Mouse (Mus musculus): ENCODE results near the gene Arid4b. TPM values are rescaled to one million over a fixed set of nuclear protein-coding genes. Genes with fewer than 3 reads are reported as not detected.

Gene Arid4b
- polyA plus RNA-seq, 1 experiment: 9.4 TPM

DNA sequence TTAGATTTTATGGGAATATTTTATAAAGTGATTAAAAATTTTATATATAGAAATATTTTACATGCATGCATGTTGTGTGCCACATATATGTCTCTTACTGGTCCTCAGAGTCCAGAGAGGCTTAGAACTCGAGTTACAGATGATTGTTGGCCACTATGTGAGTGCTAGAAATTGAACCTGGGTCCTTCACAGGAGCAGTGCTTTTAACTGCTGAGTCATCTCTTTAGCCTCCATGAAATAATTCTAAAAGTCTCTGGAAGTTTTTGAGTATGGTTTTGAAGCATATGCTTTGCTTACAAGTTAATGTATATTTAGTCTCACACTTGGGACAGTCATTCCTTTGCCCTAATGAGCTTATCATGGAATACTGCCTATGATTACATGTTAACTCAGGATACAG is 12.3 kb downstream of the Arid4b start:
- H3K4me1 ChIP-seq (ENCODE audit: control insufficient read depth, insufficient read depth, insufficient read length, low read length): no peaks in the 10 kb centered on the region
- H3K4me3 ChIP-seq (ENCODE audit: insufficient read depth, low read depth, low read length): no peak overlapping the region
- H3K27ac ChIP-seq (replicated peaks; ENCODE audit: low read depth, low read length): no peak overlapping the region

- H3K27ac ChIP-seq (replicated peaks; ENCODE audit: low read depth, low read length): no peak overlapping the region
- no peaks in the 10 kb centered on the region for H3K4me1 ChIP-seq (ENCODE audit: control insufficient read depth, insufficient read depth, insufficient read length, low read length)
- no peak overlapping the region for H3K4me3 ChIP-seq (ENCODE audit: insufficient read depth, low read depth, low read length)
Measured at GRCm38 (mm10) chr13:14088669-14089068, 25.6 kb downstream of the Arid4b start.

- Histone ChIP-seq H3K4me1 (ENCODE audit: control insufficient read depth, insufficient read depth, insufficient read length, low read length) (peaks cover 3% of the 10 kb centered on the region; the same call in 1 of the 2 replicates), H3K4me3 (ENCODE audit: insufficient read depth, low read depth, low read length) (no peak overlapping the region), H3K27ac (replicated peaks; ENCODE audit: low read depth, low read length) (no peak overlapping the region)
Measured at GRCm38 (mm10) chr13:14103026-14103425, 40.0 kb downstream of the Arid4b start.

- Histone ChIP-seq H3K27ac (replicated peaks; ENCODE audit: low read depth, low read length) (no peak overlapping the region), H3K4me1 (ENCODE audit: control insufficient read depth, insufficient read depth, insufficient read length, low read length) (peaks cover 5% of the 10 kb centered on the region)
Measured at GRCm38 (mm10) chr13:14110154-14110873, 47.3 kb downstream of the Arid4b start.

GRCm38 (mm10) chr13:14111146-14111545 is 48.1 kb downstream of the Arid4b start:
- peaks cover 5% of the 10 kb centered on the region for H3K4me1 ChIP-seq (ENCODE audit: control insufficient read depth, insufficient read depth, insufficient read length, low read length)
- no peak overlapping the region for H3K27ac ChIP-seq (replicated peaks; ENCODE audit: low read depth, low read length)
- no peak overlapping the region for H3K4me3 ChIP-seq (ENCODE audit: insufficient read depth, low read depth, low read length)

More at GRCm38 (mm10) chr13:14110154-14110873, 47.3 kb downstream of the Arid4b start:
- no peak overlapping the region for H3K4me3 ChIP-seq (ENCODE audit: insufficient read depth, low read depth, low read length)

DNA sequence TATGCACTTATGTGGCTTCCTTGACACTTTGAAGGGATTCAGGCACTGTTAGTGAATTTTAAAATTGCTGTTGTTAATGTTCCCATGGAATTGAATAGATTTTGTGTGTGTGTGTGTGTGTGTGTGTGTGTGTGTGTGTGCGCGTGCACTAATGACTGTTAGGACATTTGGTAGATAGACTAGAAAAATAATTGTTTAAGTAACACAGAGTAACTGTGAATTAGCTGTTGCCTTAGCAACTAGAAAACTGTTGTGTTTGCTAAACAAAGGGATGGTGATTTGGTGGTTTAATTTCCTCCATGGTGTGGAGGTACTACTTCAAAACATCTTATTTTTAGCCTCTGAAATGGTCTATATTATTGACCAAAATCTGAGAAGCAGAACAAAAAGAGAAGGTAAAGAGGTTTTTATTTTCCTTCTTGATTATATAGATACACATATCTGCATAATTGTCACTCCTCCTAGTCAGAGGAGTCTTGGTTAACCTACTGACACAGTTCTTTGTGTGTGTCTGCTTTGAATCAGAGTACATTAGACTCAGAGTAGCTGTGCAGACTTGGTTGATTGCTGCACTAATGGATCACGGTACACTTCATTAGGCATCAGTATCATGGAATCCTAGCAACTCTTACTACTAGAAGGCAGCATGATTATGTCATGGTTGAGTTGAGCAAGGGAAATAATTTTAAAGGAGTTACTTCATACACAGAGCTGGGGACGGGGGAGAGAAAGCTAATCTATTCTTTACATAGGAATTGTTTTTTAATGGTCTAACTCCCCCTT is 50.9 kb downstream of the Arid4b start:
- Histone ChIP-seq H3K27ac (replicated peaks; ENCODE audit: low read depth, low read length) (no peak overlapping the region), H3K4me1 (ENCODE audit: control insufficient read depth, insufficient read depth, insufficient read length, low read length) (peaks cover 5% of the 10 kb centered on the region), H3K4me3 (ENCODE audit: insufficient read depth, low read depth, low read length) (no peak overlapping the region)

DNA sequence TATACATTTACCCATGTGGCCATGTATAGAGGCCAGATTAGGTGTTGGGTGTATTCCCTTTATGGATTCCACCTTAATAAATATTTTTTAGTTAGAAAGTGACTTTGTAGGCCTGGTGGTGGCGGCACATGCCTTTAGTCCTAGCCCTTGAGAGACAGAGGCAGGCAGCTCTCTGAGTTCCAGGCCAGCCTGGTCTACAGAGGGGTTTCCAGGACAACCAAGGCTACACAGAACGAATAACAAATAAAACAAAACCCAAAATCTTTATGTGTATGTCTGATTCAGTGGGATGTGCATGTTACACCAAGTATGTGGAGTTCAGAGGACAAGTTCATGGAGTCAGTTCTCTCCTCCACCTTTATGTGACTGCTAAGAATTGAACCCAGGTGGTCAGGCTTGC is 52.8 kb downstream of the Arid4b start:
- no peak overlapping the region for H3K4me3 ChIP-seq (ENCODE audit: insufficient read depth, low read depth, low read length)
- H3K4me1 ChIP-seq (ENCODE audit: control insufficient read depth, insufficient read depth, insufficient read length, low read length): no peaks in the 10 kb centered on the region
- no peak overlapping the region for H3K27ac ChIP-seq (replicated peaks; ENCODE audit: low read depth, low read length)

DNA sequence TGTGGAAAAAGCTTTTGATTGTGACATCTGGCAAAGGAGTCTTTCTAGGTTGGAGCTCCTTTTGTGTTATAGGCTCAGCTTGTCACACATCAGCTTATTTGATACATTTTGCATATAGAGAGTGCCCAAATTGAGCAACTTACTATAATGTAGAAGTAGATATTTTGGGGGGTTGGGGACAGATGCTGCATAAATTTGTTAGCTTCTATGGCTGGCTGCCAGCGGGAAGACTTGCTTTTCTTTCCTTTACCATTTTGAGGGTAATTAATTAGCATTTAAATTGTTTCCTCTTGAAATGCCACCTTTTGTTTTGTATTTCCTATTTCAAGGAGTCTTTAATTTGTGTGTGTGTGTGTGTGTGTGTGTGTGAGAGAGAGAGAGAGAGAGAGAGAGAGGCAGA is 68.6 kb downstream of the Arid4b start:
- Histone ChIP-seq H3K4me1 (ENCODE audit: control insufficient read depth, insufficient read depth, insufficient read length, low read length) (no peaks in the 10 kb centered on the region), H3K4me3 (ENCODE audit: insufficient read depth, low read depth, low read length) (no peak overlapping the region), H3K27ac (replicated peaks; ENCODE audit: low read depth, low read length) (no peak overlapping the region)

- no peaks in the 10 kb centered on the region for H3K4me1 ChIP-seq (ENCODE audit: control insufficient read depth, insufficient read depth, insufficient read length, low read length)
- H3K4me3 ChIP-seq (ENCODE audit: insufficient read depth, low read depth, low read length): no peak overlapping the region
- no peak overlapping the region for H3K27ac ChIP-seq (replicated peaks; ENCODE audit: low read depth, low read length)
Measured at GRCm38 (mm10) chr13:14142294-14142966, 79.4 kb downstream of the Arid4b start.

GRCm38 (mm10) chr13:14177989-14178388 is 115.0 kb downstream of the Arid4b start:
- H3K4me1 ChIP-seq (ENCODE audit: control insufficient read depth, insufficient read depth, insufficient read length, low read length): no peaks in the 10 kb centered on the region
- H3K27ac ChIP-seq (replicated peaks; ENCODE audit: low read depth, low read length): no peak overlapping the region
- no peak overlapping the region for H3K4me3 ChIP-seq (ENCODE audit: insufficient read depth, low read depth, low read length)

DNA sequence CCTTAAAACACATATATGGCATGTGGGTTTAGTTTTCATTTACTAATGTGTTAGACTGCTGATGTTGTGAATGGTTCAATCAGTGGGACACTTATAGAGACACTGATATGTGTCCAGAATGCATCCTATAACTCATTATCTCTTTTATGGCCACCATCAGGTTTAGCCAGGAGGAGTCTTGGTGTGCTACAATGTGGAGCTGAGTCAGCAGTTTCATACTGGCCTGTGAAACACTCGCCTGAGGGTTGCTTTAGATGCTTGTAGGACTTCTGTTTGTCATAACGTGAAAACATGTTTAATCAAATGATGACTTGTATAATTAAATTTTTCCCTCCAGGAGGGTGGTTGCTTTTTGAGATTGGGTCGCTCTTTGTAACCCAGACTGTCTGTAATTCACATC is 116.6 kb downstream of the Arid4b start:
- no peak overlapping the region for H3K27ac ChIP-seq (replicated peaks; ENCODE audit: low read depth, low read length)
- H3K4me3 ChIP-seq (ENCODE audit: insufficient read depth, low read depth, low read length): no peak overlapping the region
- H3K4me1 ChIP-seq (ENCODE audit: control insufficient read depth, insufficient read depth, insufficient read length, low read length): no peaks in the 10 kb centered on the region

DNA sequence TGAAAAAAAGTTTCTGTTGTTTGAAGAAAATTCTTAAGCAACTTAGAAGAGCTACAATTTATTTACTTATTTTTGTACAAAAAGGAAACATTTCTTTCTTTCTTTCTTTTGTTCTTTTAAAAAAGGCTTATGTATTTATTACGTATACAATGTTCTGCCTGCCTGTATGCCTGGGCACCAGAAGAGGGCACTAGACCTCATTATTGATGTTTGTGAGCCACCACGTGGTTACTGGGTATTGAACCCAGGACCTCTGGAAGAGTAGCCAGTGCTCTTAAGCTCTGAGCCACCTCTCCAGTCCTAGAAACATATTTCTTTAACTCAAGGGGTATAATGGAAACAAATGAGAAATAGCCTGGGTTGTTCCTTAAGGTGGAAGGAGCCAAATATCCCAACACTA is 182.9 kb downstream of the Arid4b start:
- Histone ChIP-seq H3K27ac (replicated peaks; ENCODE audit: low read depth, low read length) (no peak overlapping the region), H3K4me3 (ENCODE audit: insufficient read depth, low read depth, low read length) (no peak overlapping the region), H3K4me1 (ENCODE audit: control insufficient read depth, insufficient read depth, insufficient read length, low read length) (no peaks in the 10 kb centered on the region)

Other genes with a start within 250 kb of the Arid4b start
- 7.1 and 8.2 TPM in 2 replicates for gene B3galnt2, start 108.8 kb upstream of the Arid4b start, polyA plus RNA-seq (2012; ENCODE audit: insufficient read depth, insufficient read length, missing spikeins)
- 22.9 and 29.5 TPM in 2 replicates for gene Tbce, start 23.6 kb upstream of the Arid4b start, polyA plus RNA-seq (2012; ENCODE audit: insufficient read depth, insufficient read length, missing spikeins)
- gene Ggps1, start 256 bp downstream of the Arid4b start, polyA plus RNA-seq (2012; ENCODE audit: insufficient read depth, insufficient read length, missing spikeins): 28.9 and 45.6 TPM in 2 replicates

All from brown adipose tissue, adult 24 weeks (tissue).